Mouse (Mus musculus): ENCODE results near the gene Olfr1364.

Gene Olfr1364

DNA sequence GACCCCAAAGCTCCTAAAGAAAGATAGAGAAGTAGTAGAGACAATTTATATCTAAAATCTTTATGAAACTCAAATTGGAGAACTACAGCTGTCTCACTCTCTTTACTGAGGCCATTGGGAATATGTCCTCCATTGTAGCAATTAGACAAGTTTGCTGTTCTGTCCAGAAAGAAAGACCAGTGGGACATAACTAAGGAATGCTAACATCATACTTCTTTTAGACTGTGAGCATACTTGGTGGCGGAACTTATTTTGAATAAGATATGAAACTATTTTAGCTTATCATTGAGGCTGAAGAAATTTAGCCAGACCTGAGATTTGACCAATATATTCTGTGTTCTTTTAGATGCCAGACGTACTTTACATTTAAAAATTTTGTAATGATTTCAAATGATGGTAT, at the start of gene Olfr1364:
TSS of gene Olfr1364 (minus strand) at position 101 of the 400 bp plus-strand sequence.
- no peak for DNase-seq (ENCODE audit: low read depth)

DNA sequence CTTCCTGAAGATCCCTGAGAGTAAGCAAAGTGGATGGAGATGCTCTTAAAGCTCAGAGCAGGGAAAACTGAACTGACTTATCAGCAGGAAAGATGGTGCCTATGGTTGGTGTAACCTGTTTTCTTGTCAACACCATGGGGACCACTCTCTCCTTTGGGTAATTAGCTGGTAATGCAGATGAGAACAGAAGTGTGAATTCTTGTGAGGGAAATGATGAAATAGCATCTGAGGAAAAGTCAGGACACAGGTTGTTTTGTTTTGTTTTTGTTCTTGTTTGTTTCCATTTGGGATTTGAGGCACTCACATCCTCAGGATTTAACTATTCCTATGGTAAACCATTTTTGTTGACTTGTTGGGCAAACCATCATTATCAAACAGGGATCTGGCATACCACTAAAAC, 32.4 kb upstream of the Olfr1364 start, which contains the start of gene Olfr1362:
TSS of gene Olfr1362 (minus strand) at position 101 of the 400 bp plus-strand sequence.
- DNase-seq (ENCODE audit: low read depth) = no peak

DNA sequence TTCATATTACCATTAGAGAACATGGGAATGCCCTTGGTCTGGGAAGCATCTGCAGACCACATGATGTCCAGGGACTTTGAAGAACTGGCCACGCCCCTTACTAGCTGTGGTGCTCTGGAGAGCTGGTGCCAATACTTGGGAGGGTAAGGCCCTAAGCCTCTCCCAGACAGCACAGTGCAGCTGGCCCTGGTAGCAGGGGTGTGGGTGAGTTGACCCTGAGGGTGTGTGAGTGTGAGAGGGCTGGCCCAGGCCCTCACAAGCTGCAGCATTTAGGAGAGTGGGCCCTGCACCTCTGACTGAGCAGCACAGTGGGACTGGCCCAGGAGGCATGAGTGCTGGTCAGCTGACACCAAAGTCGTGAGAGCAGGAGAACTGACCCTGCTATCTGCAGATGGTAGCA, 10.1 kb upstream of the Olfr1364 start:
- no peak for DNase-seq (ENCODE audit: low read depth)

DNA sequence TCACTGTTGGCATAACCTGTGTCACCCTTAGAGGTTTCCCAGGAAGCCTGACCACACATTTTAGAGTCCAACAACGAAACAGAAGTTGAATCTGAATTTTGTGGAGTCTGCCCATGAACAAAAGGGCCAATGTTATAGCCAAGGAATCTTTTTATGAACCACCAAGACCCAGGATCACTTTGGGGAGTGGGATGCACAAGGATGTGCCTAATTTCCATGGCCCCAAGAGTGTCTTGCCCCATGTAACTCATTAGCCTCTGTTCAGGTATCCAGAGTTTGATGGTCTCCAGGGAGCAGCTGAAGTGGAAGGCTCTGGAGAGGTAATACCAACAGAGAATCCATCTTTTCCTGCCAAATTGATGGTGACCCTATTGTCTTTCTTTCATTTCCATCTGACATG, 21.8 kb downstream of the Olfr1364 start, which contains the start of gene Olfr1535:
TSS of gene Olfr1535 (minus strand) at position 101 of the 400 bp plus-strand sequence.
- no peak for DNase-seq (ENCODE audit: low read depth)

DNA sequence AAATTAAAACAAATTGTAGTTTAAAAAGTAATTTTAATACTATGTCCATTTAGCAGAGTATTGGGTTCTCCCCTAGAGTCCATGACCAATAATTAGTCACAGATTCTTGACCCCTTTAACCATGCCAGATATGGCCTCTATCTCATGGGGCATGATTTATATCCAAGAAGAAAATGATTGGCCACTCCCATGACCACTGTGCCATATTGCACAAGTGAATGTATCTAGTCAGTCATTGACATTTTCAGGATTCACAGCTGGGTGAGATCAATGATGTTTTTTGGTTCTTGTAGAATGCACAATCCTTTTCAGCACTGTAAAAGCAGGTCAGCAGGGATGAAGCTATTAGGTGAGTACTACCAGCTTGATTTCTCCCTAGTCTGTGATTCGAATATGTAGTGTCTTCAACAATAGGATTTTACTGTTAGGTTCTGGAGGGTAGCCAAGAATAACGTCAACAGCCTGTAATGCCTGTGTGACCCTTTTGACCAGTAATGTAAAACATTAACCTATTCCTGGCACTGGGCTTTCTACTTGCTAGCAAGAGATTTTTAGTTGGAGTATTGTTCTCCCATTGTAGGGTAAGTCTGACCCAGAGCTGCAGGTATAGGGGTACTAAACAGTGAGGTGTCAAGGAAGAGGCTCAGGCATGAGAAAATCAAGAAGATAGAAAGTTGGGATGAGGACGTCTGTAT, 31.0 kb downstream of the Olfr1364 start:
- DNase-seq (ENCODE audit: low read depth) = no peak

DNA sequence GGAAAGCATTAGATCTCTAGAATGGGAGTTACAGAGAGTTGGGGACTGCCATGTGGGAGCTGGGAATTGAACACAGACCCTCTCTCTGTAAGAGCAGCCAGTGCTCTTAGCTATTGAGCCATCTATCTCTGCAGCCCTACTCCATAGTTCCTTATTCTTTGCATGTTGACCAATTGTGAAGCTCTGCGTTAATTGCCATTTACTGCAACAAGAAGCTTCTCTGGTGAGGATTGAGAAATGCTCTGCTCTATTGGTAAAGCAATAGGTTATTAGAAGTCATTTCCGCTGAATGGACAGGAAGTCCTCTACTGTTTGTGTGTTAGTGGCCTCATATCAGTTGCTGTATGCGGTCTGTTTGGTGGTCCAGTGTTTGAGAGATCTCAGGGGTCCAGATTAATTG, 32.1 kb downstream of the Olfr1364 start:
- no peak for DNase-seq (ENCODE audit: low read depth)

DNA sequence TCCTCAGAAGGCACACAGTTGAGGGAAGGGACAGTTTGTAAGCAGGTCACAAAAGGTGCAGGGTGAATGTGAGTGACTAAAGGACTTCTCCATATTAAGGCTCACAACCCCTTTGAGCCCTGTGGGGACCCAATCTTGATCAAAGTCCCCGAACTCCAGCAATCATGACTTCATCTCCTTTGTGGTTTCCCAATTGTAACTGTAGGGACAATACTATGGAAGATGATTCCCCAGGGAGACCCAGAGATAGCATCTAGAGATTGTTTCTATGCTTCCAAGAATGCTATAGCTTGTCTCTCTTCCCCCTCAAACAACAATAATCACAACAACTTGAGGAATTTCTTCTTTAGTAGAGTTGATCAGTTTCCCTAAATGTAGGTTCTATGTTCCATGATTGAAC, 38.9 kb downstream of the Olfr1364 start, which contains the start of gene Olfr1366:
TSS of gene Olfr1366 (minus strand) at position 101 of the 400 bp plus-strand sequence.
- no peak for DNase-seq (ENCODE audit: low read depth)

DNA sequence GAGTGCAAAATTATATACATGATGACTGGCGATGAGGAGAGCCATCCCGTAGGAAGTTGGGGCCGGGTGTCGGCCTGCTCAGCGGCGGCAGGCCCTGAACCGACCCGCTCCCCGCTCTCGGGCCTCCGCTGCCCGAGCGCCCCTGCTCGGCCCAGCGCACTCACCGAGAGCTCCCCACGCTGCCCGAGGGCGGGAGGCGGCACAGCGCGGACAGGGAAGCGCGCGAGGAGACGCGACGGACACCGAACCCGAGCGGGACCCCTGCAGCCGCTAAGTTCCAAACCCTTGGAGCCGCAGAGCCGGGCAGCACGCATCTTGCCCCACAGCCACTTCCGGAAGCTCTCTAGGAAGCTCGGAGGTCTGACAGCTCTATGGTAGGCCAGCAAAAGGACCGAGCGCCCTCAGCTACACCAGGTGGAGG, 50.8 kb downstream of the Olfr1364 start, which contains the start of gene Zkscan8:
TSS of gene Zkscan8 (minus strand) at position 340 of the 421 bp plus-strand sequence.
- peak; percentile 87 for DNase-seq (ENCODE audit: low read depth)

DNA sequence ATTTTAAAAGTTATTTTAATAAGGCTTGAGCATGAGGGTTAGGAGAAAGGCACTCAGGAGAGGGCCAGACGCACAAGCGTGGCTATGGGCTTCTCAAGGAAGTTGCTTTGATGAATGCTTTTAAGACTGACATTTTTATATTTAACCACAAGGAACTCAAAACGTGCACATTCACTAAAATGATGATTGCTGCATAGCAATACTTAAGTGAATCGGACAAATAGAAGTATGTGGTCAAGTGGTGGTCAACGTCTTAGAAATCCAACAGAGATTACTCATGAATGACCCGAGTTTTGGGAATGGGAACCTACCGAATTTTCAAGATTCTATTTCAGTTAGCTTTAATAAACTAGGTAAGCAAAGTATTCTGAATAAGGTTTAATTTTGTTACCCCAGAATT, 51.4 kb downstream of the Olfr1364 start:
- peak; percentile 17 for DNase-seq (ENCODE audit: low read depth)

Measured in NIH3T3 (cell line).